Mouse (Mus musculus) heart, embryonic 16.5 days (tissue): Measurements from ENCODE around the gene Dcps. TPM values are rescaled to one million over a fixed set of nuclear protein-coding genes. Genes with fewer than 3 reads are reported as not detected.

Experiments
- ATAC-seq: fragments of 200-750 bp; cut with Nextera tagmentation; replicated peaks from 2 replicates; pipeline ENCODE4 v1.8.0; 2017; ENCODE audit warnings: moderate number of reproducible peaks; ENCODE audit not compliant: insufficient read depth, low FRiP score; ENCODE audit errors: extremely low read depth
- H3K27ac ChIP-seq: fragments of 300-500 bp; sonication (generic); 2 replicates; pipeline ENCODE4 v1.5.1; 2014; ENCODE audit warnings: mild to moderate bottlenecking, low read length, control low read depth, moderate library complexity
- H3K27me3 ChIP-seq: fragments of 300-500 bp; sonication (generic); 2 replicates; pipeline ENCODE4 v1.6.1; 2014; ENCODE audit warnings: low read length, mixed read lengths; ENCODE audit not compliant: control insufficient read depth, insufficient read depth
- H3K36me3 ChIP-seq: fragments of 300-500 bp; sonication (generic); 2 replicates; pipeline ENCODE4 v1.6.1; 2014; ENCODE audit not compliant: control insufficient read depth, insufficient read depth
- H3K4me1 ChIP-seq: fragments of 300-500 bp; sonication (generic); 2 replicates; pipeline ENCODE4 v1.6.1; 2014; ENCODE audit warnings: low read length, mixed read lengths; ENCODE audit not compliant: control insufficient read depth, insufficient read depth
- H3K4me2 ChIP-seq: fragments of 300-500 bp; sonication (generic); 2 replicates; pipeline ENCODE4 v1.6.1; 2014; ENCODE audit warnings: low read depth, mild to moderate bottlenecking, control low read depth, low read length
- H3K4me3 ChIP-seq: fragments of 300-500 bp; sonication (generic); 2 replicates; pipeline ENCODE4 v1.5.1; 2014; ENCODE audit warnings: mild to moderate bottlenecking, control low read depth, low read length
- H3K9ac ChIP-seq: fragments of 300-500 bp; sonication (generic); 2 replicates; pipeline ENCODE4 v1.6.1; 2014; ENCODE audit warnings: low read length, control low read depth
- H3K9me3 ChIP-seq: fragments of 300-500 bp; sonication (generic); replicated peaks from 2 replicates; pipeline ENCODE4 v1.6.1; 2016; ENCODE audit warnings: low read length; ENCODE audit not compliant: control insufficient read depth
- WGBS: fragments of 180-500 bp; shearing (Covaris S2); extraction: QIAGEN DNeasy Blood & Tissue Kit; methylation state at CpG from one replicate; pipeline ENCODE4 v1.1.7; 2014; 5-methylcytosine and 5-hydroxymethylcytosine counted together
- polyA plus RNA-seq: library from polyadenylated mRNA; unstranded; fragments of >200 nt; fragmentation: Nextera tagmentation; extraction: Ambion mirVana; gene quantifications from 2 replicates; pipeline ENCODE4 v1.2.1, GENCODE M21; 2015

Dcps gene
- polyA plus RNA-seq, 1 experiment from 2014 or later: 60.2 TPM

GRCm38 (mm10) chr9:35095726-35096125, 80.1 kb downstream of the Dcps start:
- Histone ChIP-seq H3K27me3 (no peaks in the 10 kb centered on the region), H3K4me2 (no peak overlapping the region), H3K9ac (no peak overlapping the region), H3K36me3 (no peaks in the 10 kb centered on the region), H3K27ac (no peak overlapping the region), H3K4me3 (no peak overlapping the region), H3K9me3 (no peaks in the 10 kb centered on the region), H3K4me1 (peaks cover 6% of the 10 kb centered on the region; the same call in 1 of the 2 replicates)
- 71% methylated on average over 1 of the region's 1 CpGs for WGBS
- no peak for ATAC-seq

GRCm38 (mm10) chr9:35093350-35093749, 82.5 kb downstream of the Dcps start:
- Histone ChIP-seq H3K4me1 (peaks cover 6% of the 10 kb centered on the region; the same call in 1 of the 2 replicates), H3K27me3 (no peaks in the 10 kb centered on the region), H3K9me3 (no peaks in the 10 kb centered on the region), H3K36me3 (no peaks in the 10 kb centered on the region), H3K4me2 (no peak overlapping the region), H3K4me3 (no peak overlapping the region), H3K9ac (no peak overlapping the region), H3K27ac (no peak overlapping the region)
- no peak for ATAC-seq
- WGBS: 85% methylated on average over 3 of the region's 3 CpGs

DNA sequence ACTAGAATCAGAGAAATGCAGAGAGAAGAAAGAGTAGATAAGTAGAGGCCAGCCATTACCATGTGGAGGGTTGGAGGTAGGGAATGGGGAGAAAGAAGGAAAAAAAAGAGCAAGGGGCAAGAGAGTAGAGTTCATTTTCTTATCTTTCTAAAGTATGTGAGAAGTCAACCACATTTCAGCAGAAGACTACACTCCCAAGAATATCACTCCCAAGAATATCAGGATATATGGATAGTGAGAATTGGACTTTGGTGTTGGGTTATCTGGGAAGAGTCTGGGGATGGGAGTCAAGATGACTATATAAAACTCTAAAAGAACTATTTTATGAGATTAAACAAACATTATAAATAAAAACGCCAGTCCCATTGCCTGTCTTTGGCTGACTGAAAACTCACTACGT, 83.0 kb downstream of the Dcps start:
- no peak overlapping the region for H3K4me2 ChIP-seq
- H3K27me3 ChIP-seq: no peaks in the 10 kb centered on the region
- no peaks in the 10 kb centered on the region for H3K9me3 ChIP-seq
- 0 out of 2 replicates have a peak, but pooled peaks cover 2% of the 10 kb centered on the region for H3K4me1 ChIP-seq
- no peaks in the 10 kb centered on the region for H3K36me3 ChIP-seq
- H3K4me3 ChIP-seq: no peak overlapping the region
- 76% methylated on average over 2 of the region's 2 CpGs for WGBS
- ATAC-seq: no peak
- no peak overlapping the region for H3K27ac ChIP-seq
- no peak overlapping the region for H3K9ac ChIP-seq

Other genes starting within 250 kb of the Dcps start
- 25.8 and 26.4 TPM in 2 replicates for gene St3gal4, start 56.8 kb downstream of the Dcps start, polyA plus RNA-seq
- gene Srpr, start 24.1 kb upstream of the Dcps start, polyA plus RNA-seq: 87.9 and 90.7 TPM in 2 replicates
- gene Tirap, start 24.2 kb upstream of the Dcps start, polyA plus RNA-seq: 8.4 and 9.0 TPM in 2 replicates
- gene Foxred1, start 35.0 kb upstream of the Dcps start, polyA plus RNA-seq: 77.2 and 82.5 TPM in 2 replicates
- 25.0 and 26.9 TPM in 2 replicates for gene Fam118b, start 91.7 kb upstream of the Dcps start, polyA plus RNA-seq
- gene Rpusd4, start 91.8 kb upstream of the Dcps start, polyA plus RNA-seq: 21.5 and 21.7 TPM in 2 replicates
- 5.0 and 5.8 TPM in 2 replicates for gene Cdon, start 245.1 kb upstream of the Dcps start, polyA plus RNA-seq